Mouse (Mus musculus): ENCODE results near the gene Rbfox3.

DNA sequence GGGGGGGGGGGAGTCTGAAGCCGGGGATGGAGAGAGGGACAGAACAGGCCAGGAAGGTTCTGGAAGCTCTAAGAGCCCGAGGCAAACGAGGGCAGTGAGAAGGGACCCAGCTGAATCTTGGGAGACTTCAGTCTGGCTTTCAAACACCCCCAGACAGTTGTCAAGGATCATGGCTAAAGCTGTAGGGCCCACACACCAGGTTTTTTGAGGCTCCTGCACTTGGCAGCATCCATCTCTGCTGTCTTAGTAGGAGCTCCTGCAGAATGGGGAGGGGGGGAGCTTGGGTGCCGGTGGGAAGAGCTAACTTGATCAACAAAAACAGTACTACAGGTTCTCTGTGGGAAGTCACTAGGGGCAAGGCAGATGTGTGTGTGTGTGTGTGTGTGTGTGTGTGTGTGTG, 358.9 kb downstream of the Rbfox3 start:
- TF ChIP-seq CTCF (IDR thresholded peaks at IDR 0.05; ENCODE audit: low read depth, low read length) (no peak), TAL1 (conservative IDR thresholded peaks at IDR 0.05; ENCODE audit: low read depth, low read length) (no peak), GATA2 (IDR thresholded peaks at IDR 0.05; ENCODE audit: borderline replicate concordance, low read depth, low read length) (no peak)

Measured in G1E (cell line).